Mouse (Mus musculus): ENCODE measurements around the gene Aldh3b3.

Aldh3b3 gene

DNA sequence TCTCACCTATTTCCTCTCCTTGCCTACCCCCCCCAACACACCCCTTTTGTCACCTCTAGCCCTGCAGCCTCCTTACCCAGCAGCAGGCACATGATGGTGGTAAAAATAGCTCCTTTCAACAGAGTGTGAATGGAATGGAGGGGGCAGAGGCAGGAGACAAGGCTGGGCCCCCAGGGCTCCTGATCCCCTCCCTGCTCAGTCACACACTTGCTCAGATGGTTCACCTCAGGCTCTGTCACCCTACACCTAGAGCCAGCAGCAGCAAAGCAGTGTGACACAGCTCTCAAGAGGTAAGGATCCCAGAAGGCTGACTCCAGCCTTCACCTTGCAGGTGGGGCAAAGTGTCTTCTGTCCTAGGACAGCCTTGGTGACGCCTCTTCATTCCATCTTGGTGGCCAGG is 44.7 kb downstream of the Aldh3b3 start, which contains the start of gene Doc2g:
Gene Doc2g, plus strand, starts transcription at position 202 of the 400 bp plus-strand sequence.
- no peak for DNase-seq (ENCODE audit: low spot score)

DNA sequence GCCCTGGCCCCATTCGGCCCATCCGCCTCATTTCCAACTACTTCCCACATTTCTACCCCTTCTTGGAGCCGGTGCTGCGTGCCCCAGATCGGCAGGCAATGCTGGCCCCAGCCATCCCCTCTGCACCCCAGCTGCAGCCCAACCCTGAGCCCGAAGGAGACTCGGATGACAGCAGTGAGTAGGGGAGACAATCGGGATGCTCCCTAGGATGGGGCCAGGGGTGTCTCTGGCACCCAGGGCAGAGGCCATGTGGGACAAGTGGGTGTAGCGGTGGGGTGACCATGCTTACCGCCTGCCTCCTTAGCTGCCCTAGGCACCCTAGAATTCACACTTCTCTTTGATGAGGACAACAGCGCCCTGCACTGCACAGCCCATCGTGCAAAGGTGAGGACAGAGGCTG is 45.2 kb downstream of the Aldh3b3 start:
- DNase-seq (ENCODE audit: low spot score): no peak

DNA sequence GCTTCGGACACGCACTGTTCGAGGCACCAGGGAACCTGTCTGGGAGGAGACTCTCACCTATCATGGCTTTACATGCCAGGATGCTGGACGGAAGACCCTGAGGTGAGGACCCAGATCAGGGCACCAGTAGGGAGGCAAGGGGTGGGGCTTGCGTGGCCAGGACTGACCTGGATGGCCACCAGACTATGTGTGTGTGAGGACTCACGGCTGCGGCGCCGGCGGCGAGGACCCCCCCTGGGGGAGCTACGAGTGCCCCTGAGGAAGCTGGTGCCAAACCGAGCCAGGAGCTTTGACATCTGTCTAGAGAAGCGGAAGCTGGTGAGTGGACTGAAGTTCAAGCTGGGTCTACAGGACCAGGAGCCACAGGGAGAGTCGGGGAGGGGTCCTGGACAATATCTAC is 45.9 kb downstream of the Aldh3b3 start:
- no peak for DNase-seq (ENCODE audit: low spot score)

DNA sequence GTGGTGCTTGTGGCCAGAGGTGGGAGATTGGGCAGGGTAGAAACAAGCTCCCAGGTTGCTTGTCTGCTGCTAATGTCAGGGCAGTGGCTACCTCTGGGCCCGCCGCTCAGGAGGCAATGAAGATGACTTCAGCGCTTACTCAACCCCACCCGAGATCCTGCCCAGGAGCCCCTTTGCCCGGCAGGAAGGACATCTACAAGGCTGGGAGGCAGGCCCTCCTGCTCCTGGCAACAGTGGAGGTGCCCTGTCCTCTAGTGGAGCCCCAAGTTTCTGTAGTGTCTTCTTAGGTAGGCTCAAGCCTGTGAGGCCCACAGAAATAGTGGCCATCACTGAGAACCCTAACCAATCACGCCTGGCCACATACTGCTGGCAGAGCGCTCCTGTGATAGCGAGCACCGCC is 46.6 kb downstream of the Aldh3b3 start:
- DNase-seq (ENCODE audit: low spot score): no peak

DNA sequence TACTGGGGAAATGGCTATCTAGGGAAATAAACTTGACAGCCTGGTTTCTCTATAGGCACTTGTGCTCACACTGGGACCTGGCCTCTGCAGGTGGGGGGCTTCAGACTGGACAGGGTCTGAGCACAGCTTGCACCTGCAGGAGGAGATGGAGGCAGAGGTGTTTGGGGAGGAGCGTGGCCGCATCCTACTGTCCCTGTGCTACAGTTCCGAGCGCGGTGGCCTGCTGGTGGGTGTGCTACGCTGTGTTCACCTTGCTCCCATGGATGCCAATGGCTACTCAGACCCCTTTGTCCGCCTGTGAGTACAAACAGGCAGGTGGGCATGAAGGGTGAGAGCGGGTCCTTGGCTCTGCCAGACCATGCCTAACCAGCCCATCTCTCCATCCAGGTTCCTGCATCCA is 47.5 kb downstream of the Aldh3b3 start:
- no peak for DNase-seq (ENCODE audit: low spot score)

DNA sequence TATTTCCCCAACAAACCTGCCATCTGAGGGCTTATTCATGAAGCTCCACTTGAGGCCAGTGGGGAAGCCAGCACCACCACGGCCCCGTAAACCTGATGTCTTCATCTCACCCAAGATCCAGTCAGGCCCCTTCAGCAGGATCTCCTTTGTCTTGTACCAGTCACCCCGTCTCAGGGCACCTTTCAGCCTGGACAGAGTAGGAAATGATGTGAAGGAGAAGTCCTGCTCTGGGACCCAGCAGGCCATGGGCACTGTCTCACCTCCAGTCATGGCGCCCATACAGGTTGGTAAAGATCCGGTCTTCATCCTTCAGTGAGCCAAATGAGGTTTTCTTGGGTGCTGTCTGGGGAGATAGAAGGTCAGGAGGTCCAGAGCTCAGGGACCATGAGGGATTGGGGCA is 52.6 kb downstream of the Aldh3b3 start:
- no peak for DNase-seq (ENCODE audit: low spot score)

DNA sequence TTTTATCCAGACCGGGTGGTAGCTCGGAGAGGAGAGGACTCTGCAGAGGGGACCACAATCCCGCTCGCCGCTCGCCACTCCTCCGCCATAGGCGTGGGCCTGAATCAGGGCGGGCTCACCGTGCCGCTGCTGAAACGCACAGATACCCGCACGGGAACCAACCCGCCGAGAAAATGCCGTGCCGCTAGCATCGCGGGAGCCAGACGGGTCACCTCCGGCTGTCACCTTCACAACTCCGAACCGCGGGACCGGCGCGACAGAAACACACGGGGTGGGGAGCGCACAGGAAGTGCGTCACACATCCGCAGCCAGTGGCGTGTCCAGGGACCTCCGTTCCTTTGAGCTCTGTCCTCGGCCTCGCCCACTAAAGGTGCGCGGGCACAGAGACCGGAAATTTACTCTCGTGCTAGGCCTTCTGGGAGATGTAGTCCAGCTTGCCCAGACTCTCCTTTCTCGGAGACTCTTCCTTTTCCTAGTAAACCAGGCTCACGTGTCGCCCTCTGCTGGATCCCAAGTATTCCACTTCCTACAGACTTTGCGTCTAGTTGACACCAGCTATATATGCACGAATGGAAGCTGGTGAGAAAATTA is 54.1 kb downstream of the Aldh3b3 start, which contains the start of gene Ndufv1:
Gene Ndufv1, minus strand, starts transcription at position 375 of the 591 bp plus-strand sequence.
- DNase-seq (ENCODE audit: low spot score): peak; percentile 99

DNA sequence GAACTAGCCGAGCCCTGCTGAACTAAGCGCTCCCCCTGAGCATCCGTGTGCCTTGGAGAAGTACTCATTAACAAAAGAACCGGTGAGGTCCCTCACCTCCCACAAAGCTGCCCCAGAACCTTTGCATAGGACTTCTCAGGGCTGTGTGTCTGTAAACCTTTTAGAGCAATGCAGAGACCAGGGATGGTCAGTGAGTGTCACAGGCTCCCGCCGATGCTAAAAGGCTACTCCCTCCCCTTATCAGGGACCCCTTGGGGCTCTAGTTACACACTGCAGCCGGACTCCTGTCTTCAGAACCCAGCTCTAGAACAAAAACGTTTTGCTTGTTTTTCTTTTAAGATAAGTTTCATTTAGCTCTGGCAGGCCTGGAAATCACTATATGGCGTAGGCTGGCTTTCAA is 54.6 kb downstream of the Aldh3b3 start:
- DNase-seq (ENCODE audit: low spot score): no peak

DNA sequence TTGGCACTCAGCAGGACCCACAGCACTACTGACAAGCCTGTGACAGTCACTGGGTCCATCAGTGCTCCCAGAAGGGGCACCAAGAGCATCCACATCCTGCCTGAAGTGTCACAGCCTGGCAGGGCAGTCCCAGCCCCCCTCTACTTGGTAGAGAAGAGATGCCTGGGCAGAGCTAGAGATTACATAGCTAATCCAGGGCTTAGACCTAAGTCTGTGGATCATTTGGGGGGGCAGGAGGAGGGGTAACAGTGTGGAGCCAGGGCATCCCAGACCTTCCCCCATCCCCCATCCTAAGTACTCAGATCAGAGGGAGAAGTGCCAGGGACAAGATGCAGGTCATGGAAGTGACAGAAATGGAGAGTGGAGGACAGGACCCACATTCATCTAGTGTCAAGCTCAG is 56.4 kb downstream of the Aldh3b3 start:
- no peak for DNase-seq (ENCODE audit: low spot score)

DNA sequence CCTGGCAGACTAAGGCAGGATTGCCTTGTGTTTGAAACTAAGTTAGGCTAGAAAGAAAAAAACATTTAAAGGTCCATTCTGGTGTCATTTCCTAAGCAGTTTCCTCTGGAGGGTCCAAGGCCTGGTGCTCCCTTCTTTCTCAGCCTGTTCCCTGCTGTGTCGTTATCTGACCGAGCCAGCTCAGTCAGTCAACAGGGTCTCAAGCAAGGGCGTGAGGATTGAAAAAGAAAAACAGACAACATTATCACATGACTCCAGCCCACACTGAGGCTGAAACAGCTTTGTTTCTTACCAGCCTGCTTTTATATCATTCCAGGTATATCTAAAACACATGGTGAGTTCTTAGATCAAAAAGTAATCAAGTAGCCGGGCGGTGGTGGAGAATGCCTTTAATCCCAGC is 57.2 kb downstream of the Aldh3b3 start:
- DNase-seq (ENCODE audit: low spot score): no peak

DNA sequence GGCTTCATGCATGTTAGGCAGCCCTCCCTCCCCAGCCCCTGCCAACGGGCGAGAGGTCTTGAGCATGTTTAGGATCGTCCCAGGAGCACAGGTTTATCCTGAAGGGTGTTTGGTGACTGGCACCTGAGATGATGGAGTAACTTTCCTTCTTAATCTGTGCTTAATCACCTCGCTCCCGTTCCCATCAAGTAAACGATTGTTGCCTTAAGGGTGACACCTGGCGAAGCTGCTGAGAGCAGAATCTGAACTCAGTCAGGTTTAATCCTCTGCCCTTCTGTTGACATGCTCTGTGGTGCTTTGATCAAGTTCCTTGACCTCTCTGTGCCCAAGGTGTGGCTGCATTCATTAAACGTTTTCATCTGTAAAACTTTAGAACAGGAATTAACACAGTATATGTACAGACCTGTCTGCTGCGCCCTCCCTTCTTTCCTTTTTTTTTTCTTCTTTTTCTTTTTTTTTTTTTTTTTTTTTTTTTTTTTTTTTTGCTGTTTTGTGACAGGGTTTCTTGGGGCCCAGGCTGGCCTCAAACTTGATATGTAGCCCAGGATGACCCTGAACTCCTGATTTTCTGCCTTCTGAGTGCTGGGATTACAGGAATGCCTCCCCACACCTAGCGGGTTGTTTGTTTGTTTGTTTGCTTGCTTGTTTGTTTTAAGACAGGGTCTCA is 59.6 kb downstream of the Aldh3b3 start:
- DNase-seq (ENCODE audit: low spot score): no peak

DNA sequence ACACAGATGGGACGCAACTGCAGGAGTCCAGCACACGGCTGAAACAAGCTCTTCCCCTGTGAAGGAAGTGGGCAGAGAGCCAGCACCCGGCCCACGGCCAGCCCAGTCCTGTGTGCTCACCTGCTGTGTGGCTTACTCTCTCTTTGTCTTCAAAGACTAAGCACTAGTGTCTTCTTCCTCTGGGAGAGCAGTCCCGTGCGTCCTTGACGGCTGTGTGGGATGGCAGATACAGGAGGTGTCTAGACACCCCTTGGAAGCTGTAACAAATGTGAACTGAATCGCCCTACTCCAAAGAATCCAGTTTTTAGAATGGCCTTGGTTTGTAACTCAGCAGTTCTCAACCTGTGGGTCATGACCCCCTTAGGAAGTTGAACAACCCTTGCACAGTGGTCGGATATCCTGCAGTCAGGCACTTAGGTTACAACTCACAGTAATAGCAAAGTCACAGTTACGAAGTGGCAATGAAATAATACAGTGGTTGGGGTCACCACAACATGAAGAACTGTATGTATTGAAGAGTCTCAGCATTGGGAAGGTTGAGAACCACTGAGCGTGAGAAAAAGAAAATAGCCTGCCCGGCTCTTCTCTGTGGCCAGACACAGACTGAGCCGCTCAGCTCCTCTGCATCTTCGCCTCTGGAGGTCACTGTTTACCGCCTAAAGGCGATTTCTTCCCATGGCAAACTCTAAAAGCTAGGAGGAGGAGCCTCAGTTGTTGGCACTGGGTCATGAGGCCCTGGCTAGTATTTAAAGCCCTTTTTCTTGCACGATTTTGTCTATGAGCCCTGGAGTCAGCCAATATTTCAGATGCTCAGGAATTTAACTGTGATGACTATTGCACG is 60.5 kb downstream of the Aldh3b3 start:
- peak; percentile 90 for DNase-seq (ENCODE audit: low spot score)

Data from lung, postnatal 25 days (tissue).